Mouse (Mus musculus): ENCODE results near the gene Magea10. TPM values are rescaled to one million over a fixed set of nuclear protein-coding genes. Genes with fewer than 3 reads are reported as not detected.

Gene Magea10
- polyA plus RNA-seq (2015; fragmentation: Nextera tagmentation; extraction: Ambion mirVana) = not detected in 2 replicates

DNA sequence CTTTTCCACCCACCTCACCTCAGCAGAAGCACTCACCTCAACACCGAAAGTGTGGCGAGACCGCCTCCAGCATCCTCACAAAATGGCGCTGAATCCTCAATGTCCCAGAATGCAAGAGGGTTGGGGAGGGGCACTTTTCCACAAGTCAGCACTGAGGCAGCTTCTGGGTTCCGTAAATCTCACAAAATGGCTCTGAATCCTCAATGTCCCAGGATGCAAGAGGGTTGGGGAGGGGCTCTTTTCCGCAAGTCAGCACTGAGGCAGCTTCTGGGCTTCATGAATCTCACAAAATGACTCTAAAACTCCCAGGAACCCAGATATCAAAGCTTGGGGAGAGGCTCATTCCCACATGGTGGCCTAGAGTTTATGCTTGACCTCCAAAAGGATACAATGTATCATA is at the start of gene Magea10:
Magea10 (minus strand) TSS at position 101 of the 400 bp plus-strand sequence.
- Histone ChIP-seq H3K4me2 (replicated peaks; ENCODE audit: low read depth) (no peak within 1 kb of the TSS), H3K4me1 (replicated peaks; ENCODE audit: control insufficient read depth, insufficient read depth, low read length) (no peaks in the 10 kb centered on the region), H3K27ac (ENCODE audit: low read depth, low read length) (no peak within 1 kb of the TSS), H3K36me3 (ENCODE audit: control insufficient read depth, insufficient read depth) (no peaks in the 10 kb centered on the region), H3K9ac (ENCODE audit: low read depth, low read length) (no peak within 1 kb of the TSS), H3K4me3 (ENCODE audit: low read depth, low read length) (no peak within 1 kb of the TSS), H3K27me3 (replicated peaks; ENCODE audit: control insufficient read depth, insufficient read depth, low read length) (no peaks in the 10 kb centered on the region), H3K9me3 (ENCODE audit: control insufficient read depth) (no peaks in the 10 kb centered on the region)
- ATAC-seq = no peak
- no peak for TF ChIP-seq CTCF (IDR thresholded peaks at IDR 0.05; ENCODE audit: low read depth)
- 87% methylated on average over 6 of the region's 6 CpGs for WGBS

- ATAC-seq = no peak
- Histone ChIP-seq H3K9ac (ENCODE audit: low read depth, low read length) (no peak overlapping the region), H3K9me3 (ENCODE audit: control insufficient read depth) (no peaks in the 10 kb centered on the region), H3K27ac (ENCODE audit: low read depth, low read length) (no peak overlapping the region), H3K36me3 (ENCODE audit: control insufficient read depth, insufficient read depth) (no peaks in the 10 kb centered on the region), H3K4me1 (replicated peaks; ENCODE audit: control insufficient read depth, insufficient read depth, low read length) (no peaks in the 10 kb centered on the region), H3K4me3 (ENCODE audit: low read depth, low read length) (no peak overlapping the region), H3K27me3 (replicated peaks; ENCODE audit: control insufficient read depth, insufficient read depth, low read length) (no peaks in the 10 kb centered on the region), H3K4me2 (replicated peaks; ENCODE audit: low read depth) (no peak overlapping the region)
- 69% methylated on average over 1 of the region's 1 CpGs for WGBS
- TF ChIP-seq CTCF (IDR thresholded peaks at IDR 0.05; ENCODE audit: low read depth) = no peak
These were observed 4.7 kb downstream of the Magea10 start for GRCm38 (mm10) chrX:72381972-72382371.

Other genes starting within 250 kb of the Magea10 start
- not detected in 2 replicates for gene Magea4, start 164.8 kb downstream of the Magea10 start, polyA plus RNA-seq (2015; fragmentation: Nextera tagmentation; extraction: Ambion mirVana)
- 0.25 and 0.38 TPM in 2 replicates for gene Gabre, start 112.1 kb downstream of the Magea10 start, polyA plus RNA-seq (2015; fragmentation: Nextera tagmentation; extraction: Ambion mirVana)

Measured in intestine, postnatal 0 days (tissue).